Mouse (Mus musculus) fibroblast of lung, adult 2 months (primary cell): ENCODE data around the gene Ccdc162.
A peak's percentile ranks its signal among the peaks of the same experiment; 100 is the strongest.

Source experiments
- DNase-seq: peaks from one replicate; pipeline ENCODE4 v3.0.0-alpha.2; 2011; ENCODE audit warnings: low read depth

Ccdc162 gene

DNA sequence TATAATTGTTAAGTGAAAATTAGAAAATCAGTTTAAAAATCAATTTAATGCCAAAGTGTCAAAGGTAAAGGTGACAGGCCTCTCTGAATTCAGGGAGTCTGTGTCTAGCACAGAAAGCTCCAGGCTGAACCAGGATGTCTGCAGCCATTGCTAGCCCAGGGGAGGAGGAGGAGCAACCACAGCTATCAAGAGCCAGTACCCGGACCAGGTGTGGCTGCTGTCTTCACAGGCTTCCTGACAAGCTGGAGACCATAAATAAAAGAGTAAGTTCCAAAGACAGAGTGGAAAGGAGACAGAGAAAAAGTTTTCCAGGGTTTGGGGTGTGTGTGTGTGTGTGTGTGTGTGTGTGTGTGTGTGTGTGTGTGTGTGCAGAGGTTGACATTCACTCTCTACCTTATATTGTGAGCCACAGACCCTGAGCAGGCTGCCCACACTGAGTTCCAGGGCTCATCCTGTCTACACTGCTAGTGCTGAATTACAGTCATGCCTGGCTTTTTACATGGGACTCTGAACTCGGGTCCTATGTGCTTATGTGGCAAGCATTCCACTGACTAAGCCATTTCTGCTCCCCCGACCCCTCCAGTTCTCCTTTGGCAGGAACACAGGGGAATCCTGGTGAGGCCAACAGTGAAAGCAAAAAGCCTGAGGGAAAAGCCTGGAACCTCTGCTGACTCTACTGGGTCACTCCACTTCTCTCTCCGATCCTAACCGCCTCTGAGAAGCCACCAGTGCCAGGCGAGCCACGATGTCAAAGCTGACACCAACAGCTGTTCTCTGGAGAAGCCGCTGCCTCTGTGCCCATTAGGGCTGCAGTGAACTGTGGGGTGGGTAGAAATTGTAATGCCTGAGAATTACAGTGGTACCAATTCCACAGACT is 140.7 kb downstream of the Ccdc162 start:
- no peak for DNase-seq

DNA sequence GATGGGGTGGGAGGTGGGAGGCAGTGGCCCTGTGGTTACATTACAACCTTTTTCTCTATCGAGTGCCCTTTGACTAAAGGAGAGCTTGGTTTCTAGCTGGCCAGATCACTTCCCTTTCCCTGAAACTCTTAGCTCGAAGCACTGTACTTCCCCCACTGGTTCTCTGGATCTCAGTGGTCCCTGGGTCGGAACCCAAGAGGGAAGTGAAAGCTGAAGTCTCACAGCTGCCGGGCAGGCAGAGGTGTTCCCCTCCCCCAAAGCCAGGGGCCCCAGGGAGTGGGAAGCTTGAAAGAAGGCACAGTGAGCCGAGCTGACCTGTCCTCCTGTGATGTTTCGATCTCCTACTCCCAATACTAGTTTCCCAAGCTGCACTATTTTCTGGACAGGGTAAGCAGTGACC is 143.2 kb downstream of the Ccdc162 start:
- DNase-seq, result no peak

DNA sequence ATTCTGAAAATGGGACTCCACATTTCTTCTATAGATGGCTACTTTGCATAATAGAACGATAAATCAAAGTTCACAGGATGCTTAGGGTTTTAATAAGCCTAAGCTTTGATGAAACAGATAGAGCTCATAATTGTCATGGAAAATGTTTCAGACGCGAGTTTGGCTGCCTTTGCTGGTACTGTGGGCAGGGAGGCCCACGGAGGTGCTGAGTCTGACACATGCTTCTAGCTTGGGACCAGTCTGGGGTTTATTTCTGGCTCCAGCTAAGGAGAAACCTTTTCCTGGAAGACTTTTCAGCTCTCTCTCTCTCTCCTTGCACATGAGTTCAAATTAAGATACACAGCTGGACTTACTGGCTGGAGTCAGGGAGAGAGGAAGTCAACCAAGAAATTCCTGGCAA is 144.2 kb downstream of the Ccdc162 start:
- DNase-seq, result peak; percentile 31

DNA sequence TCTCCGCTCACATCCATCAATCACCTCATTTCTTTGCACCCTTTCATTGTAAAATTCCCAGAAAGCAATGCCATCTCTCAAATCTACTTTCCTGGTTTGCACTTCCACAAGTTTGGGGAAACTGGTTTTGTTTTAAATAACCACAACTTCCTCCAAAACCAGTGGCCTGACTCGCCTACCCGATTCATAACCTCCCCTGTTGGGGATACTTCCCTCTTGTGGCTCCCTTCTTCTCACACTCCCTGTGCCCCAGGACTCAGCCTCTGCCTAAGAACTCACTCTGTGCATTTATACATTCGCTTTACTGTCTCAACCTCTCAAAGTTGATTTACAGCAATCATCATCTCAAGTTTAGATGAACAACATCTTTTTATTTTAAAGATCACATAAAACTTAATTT is 145.4 kb downstream of the Ccdc162 start:
- no peak for DNase-seq

DNA sequence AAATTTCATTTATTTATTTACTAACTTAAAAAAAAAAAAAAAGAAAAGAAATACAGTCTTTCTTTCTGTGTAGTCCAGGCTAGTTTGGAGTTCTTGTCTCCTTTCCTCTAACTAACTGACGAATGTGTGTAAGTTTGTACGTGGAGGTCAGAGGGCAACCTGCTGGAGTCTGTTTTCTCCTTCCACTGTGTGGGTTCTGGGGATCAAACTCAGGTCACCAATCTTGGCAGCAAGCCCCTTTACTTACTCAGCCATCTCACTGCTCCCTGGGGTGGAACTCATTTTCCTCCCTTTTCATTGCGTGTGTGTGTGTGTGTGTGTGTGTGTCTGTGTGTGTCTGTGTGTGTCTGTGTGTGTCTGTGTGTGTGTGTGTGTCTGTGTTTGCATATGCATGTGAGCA is 148.1 kb downstream of the Ccdc162 start:
- peak; percentile 43 for DNase-seq

DNA sequence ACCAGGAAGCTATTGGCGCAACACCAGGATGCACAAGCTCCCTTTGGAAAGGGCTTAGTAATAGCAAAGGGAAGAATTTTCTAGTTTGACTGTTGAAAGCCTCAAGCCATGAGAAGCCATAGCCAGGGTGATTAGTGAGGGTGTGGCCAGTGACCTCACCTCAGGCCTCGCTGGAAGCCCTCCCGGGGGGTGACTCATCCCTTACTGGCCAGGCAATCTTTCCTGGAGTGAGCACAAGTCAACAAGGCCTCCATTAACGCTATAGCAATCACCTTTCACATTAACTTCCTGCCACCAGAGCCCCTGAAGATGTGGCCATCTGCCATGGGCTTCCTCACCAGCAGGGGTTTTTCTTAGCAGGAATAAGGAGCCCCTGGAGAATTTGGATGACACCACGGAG is 151.3 kb downstream of the Ccdc162 start:
- peak; percentile 95 for DNase-seq

DNA sequence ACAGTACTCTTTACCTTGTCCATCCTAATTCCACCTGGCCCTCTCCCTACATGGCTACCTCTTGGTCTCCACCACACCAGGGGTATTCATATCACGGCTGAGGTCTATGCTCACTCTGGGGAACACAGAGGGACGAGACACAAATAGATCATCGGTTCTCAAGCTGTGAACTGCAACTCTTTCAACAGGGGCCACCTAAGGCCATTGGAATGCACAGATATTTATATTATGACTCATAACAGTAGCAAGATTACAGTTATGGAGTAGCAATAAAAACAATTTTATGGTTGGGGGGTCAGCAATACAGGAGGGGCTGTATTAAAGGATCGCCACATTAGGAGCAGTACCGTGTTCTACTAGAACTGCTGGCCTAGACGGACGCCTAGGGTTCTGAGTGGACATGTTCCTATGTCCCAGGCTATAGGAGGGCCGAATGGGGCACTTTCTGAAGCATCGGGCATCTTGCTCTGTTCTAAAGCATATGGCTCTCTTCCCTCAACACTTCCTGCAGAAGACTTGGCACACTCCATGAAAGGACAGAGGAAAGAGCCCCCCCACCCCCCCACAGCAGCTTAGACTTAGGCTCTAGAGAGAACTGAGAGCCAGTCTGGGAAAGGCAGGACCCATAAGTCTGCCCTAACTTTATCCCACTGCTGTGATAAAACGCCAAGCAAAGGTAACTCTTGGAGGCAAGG is 154.6 kb downstream of the Ccdc162 start:
- DNase-seq, result no peak

DNA sequence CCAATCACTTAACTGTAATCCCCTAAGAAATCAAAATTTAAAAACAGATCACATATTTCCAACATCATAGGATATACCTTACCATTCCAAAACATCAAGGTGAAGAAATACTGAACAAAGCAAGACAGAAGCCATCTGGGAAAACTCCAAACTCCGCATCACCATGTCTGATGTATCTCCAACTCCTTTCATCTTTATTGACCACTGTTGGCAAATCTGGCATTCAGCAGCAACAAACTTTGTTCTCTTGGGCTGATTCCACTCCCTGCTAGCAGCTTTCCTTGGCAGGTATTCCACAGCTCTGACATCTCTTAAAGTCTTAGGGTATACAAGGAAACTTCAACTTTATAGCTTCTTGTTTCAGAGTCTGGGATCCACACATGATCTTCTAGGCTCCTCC is 158.0 kb downstream of the Ccdc162 start:
- no peak for DNase-seq

- DNase-seq, result no peak
Measured at GRCm38 (mm10) chr10:41555081-41555480, 161.4 kb downstream of the Ccdc162 start.

GRCm38 (mm10) chr10:41553711-41554110 is 162.7 kb downstream of the Ccdc162 start:
- peak; percentile 46 for DNase-seq

DNA sequence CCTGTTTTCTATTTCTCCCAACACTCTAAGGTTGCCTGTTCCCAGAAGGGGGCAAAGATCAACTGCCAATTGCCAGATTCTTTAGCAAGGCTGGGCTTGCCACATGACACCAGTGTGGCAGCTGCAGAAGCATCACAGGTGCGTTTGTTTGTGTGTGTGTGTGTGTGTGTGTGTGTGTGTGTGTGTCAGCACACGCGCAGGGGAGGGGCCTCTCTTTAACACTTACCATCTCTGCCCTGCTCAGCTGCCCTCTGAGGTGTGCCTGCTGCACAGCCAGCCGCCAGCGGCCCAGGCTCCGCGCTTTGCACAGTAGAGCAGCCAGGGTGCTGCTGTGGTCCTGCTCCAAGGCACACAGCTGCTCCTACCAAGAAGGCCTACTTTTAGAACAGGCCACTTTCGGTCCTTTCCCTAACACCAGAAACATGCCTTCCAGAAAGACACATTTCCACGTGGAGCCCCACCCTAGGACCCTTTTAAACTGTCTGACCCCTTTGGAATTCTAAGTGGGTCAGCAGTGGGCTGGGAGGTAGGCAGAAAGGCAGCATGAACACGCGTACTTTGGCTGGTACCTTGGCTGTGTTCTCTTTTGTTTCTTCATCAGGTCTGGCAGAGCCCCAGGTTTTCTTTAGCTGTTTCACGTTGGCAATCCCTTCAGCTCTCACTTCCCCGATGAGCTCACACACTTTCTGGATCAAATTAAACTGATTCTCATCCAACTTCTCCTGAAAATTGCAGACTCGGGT is 163.4 kb downstream of the Ccdc162 start:
- DNase-seq, result peak; percentile 70

DNA sequence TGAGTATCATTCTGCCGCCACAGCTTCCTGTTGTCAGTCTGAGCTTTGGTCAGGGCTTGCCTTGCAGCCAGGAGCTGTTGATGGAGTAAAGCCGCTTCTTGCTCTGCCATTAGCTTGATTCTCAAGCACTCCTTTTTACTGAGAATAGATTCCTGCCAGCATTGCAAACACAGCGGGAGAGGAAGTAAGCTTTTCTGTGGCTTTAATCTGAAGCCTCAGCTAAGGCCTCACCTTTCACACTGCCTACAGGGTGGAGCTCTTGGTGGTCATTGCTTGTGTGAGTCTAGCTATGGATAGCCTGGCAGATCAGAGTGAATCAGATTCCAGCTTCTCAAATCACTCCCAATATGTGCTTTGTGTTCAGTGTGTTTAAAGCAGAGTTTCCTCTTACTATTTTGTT is 164.1 kb downstream of the Ccdc162 start:
- DNase-seq, result no peak

DNA sequence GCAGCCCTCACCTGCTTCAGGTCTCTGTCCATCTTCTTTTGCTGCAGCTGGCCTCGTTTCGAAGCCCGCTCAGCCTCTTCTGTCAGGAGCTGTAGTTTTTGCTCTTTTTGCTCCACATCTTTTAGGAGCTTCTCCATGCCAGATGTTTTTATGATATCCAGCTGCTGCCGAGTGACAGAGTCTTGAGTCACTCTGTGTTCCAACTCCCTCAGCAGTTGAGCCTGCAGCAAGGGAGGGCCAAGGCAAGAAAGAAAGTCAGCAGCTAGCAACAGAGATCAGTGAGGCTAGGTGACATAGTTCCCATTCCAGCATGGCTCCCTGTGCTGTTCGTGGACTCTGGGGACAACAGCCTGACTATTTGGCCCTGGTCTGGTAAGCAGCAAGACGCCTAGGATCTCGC is 165.7 kb downstream of the Ccdc162 start:
- DNase-seq, result no peak

DNA sequence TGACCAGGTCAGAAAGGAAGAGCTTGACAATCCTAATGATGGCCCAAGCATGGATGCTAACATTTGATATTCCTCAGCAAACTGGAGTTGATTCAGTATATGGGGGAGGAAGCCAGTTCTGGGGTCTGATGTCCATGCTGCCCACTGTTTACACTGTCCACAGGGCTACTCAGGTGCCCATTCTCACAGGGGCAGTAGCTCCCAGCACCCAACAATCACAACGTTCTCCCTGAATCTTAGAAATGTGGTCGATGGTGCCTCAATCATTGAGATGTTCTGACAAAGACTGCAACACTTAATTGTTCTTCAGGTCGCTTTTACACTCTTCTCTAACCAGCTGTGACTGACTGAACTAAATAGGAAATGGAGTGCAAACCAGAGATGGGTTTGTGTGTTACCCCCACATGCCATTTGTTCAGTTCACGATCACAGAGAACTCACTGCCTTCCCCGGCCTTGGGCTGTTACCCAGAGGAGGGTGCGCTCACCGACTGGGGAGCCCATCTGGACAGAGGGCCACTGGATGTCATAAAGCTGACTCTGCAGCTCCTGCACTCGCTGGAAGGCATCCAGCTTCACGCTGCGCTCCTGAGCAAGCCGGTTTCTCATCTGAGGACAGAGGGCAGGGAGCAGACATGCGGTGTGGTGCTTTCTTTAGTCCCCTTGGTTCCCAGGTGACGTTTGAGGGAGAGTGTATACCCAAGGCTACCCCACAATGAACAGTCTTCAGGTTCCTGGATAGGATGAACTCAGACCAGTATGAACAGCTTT is 169.9 kb downstream of the Ccdc162 start:
- no peak for DNase-seq

- no peak for DNase-seq
Measured at GRCm38 (mm10) chr10:41545224-41545755, 171.1 kb downstream of the Ccdc162 start.

DNA sequence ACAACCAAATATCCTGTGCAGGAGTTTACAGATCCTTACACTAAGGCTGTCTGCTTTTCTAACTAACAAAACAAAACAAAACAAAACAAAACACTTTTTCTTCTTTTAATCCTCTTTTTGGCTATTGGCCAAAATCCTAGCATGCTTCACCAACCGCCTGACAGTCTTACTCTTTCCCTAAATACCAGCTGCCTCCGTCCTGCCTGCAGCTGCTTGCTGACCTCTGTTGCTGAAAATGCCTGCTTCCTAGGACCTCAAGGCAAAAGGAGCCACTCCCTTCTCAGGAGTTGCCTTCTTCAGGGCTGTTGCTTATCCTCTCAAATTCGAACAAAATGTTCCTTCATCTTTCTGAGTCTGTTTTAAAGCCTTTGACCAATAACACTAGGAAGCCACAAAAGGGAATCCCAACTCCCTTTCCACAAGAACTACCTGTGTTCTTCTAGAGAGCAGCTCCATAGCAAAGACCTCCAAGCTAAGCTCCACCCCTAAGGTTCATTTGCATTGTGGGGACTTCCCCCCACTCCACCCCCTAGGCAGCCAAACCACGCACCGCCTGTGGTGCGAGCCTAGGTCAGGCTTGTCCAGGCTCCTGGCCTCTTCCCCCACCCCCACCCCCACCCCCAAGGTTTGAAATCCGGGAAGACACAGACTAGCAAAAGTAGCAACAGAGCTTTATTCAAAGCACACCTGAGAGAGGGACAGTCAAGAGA is 171.8 kb downstream of the Ccdc162 start:
- DNase-seq, result no peak

GRCm38 (mm10) chr10:41543844-41544243 is 172.6 kb downstream of the Ccdc162 start:
- DNase-seq, result no peak

GRCm38 (mm10) chr10:41543439-41543838 is 173.0 kb downstream of the Ccdc162 start:
- DNase-seq, result no peak

DNA sequence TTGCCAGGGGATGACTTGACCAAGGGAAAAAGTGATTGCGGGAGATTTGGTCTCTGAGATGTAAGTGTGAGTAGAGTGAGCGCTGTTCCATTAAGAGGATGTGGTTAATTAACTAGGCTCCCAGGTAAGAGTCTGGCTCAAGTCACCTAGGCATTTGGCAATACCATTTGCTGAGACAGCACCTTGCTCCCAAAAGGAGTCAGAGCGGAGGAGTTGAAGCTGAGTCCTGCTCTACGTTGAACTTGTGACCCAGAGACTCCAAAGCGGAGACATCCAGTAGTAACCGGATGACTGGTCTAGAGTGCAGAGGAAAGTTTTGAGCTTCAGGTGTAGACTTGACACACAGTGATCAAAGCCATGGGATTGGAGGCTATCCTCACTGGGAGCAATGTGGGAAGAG is 174.4 kb downstream of the Ccdc162 start:
- DNase-seq, result no peak

DNA sequence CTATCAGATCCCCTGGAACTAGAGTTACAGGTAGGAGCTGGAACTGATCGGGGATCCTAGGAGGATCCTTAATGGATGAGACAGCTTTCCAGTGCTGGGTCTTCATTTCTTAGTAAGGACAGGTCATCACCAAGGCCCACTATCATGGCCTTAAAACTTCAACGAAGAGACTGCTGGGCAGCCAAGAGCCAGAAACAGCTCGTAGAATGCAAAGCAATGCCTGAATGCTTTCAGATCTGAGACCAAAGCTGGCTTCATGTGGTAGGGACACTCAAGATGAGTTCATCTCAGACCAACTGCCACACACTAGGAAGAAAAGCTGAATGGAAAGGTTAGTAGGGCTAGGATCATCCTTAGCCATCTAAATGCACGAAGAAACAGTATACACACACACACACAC is 177.4 kb downstream of the Ccdc162 start:
- no peak for DNase-seq

DNA sequence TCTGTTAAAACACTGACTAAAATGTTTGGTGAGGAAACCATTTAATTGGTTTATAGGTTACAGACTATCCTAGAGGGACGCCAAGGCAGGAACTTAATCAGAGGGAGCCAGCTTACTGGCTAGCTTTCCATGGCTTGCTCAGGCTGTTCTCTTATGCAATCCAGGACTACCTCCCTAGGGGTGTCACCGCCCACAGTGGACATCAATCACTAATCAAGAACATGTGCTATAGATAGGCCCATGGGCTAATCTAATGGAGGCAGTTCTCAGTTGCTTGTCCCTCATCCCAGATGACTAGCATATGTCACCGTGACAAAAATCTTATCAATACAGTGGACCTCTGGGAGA is 178.5 kb downstream of the Ccdc162 start:
- DNase-seq, result no peak
